Mouse (Mus musculus) mesoderm, embryonic 11.5 days (tissue): ENCODE results near the gene Fam160b1.

ENCODE experiments used
- DNase-seq: peaks from one replicate; pipeline ENCODE4 v3.0.0-alpha.2; 2012; ENCODE audit warnings: low read depth, low spot score

Fam160b1 gene

DNA sequence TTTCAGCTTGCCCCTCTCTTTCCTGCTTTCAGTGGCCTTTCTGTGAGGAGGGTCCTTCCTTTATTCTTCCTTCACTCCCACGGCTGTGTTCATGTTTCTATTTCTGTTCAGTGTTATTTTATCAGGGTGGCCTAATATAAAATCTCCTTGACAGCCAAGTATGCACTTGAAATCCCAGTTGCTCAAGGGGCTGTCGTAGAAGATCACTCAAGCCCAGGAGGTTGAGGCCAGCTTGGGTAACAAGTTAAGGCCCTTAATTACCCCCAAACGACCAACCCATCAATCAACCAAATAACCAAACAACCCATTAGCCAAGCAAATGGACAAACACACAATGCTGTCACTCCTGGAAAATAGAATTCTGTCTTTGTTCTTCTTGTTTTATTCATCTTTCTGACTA lies 62.9 kb downstream of the Fam160b1 start:
- no peak for DNase-seq

DNA sequence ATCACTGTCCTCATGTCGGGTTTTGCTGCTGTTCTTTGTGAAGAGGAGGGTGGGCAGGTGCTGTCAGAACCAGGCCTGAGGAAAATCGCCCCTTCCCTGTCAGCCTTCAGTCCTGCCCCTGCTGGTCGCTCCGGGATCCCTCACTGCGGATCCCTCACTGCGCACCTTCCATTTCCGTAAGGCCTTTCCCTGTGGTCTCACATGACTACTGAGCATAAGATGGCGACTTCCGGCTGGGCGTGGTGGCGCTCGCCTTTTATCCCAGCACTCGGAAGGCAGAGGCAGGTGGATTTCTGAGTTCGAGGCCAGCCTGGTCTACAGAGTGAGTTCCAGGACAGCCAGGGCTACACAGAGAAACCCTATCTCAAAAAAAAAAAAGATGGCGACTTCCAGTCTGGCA lies 64.8 kb downstream of the Fam160b1 start:
- DNase-seq: no peak

DNA sequence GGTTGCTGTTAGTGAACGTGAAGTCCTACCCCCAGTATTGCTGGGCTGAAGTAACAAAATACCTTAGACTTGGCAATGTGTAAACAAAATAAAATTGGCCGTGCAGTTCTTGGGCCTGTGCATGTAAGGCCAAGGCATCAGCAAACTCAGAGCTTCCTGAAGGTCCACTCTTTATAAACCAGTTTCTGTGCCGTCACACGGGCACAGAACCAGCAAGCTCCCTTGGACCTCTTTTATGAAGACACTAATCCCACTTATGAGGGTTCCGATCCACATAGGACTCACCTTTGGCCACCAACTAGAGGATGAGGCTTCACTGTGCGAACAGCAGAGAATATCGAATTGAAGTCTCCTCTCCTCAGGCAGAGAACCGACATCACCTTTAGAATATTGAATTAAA lies 66.4 kb downstream of the Fam160b1 start:
- DNase-seq: no peak

DNA sequence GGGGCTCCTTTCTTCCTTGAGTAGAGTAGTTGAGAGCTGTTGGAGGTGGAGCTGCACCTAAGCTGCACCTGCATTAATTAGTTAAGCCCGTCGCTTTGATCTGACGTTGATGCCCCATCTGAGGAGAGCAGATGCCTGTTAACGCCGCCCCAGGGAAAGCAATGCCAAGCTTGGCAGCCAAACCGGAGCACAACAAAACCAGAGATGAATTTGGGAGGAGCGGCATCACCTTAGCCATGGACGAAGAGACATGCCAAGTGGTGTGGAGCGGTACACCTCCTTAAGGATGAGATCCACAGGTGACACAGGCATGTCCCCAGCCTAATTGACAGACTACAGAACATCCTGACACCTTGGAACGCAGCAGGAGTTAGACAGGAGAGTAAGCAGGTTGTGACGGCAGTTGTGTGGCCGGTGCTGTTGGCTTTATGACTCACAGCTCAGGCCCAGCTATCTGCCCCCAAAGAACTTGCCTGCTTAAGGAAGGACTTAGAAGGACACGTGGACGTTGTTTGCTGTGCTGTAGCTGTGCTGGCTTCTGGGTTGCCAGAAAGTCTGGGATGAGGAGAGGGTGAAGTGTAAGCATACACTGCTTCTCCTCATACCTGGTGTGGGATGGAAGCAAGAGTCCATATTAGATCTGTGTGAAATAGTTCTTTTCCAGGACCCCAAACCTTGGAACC lies 67.4 kb downstream of the Fam160b1 start:
- no peak for DNase-seq

DNA sequence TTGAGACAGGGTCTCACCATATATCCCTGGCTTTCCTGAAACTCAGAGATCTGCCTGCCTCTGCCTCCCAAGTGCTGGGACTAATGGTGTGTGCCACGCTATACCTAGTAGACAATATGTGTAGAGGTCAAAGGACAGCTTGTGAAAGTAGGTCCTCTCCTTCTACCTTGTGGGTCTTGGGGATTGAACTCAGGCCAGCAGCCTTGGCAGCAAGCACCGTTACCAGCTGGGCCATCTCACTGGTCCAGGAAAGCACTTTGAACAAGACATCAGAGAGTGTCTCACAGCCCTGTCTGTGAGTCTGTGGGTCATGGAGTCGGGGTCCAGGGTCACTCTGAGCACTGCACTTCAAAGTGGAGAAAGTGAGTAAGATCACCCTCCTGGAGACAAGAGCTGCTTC lies 68.2 kb downstream of the Fam160b1 start:
- DNase-seq: no peak

DNA sequence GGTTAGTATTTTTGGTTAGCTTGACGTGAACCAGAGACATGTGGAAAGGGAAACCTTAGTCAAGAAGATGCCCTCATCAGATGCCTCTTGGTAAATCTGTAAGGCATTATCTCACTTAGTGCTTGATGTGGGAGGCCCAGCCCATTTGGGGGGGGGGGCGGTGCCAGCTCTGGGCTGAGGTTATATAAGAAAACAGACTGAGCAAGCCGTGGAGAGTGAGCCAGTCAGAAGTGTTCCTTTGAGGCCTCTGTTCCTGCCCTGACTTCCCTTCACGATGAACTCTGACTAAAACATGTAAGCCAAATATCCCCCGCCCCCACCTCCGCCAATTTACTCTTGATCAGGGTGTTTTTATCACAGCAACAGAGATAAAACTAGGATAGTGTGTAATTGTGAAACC lies 69.4 kb downstream of the Fam160b1 start:
- DNase-seq: no peak

DNA sequence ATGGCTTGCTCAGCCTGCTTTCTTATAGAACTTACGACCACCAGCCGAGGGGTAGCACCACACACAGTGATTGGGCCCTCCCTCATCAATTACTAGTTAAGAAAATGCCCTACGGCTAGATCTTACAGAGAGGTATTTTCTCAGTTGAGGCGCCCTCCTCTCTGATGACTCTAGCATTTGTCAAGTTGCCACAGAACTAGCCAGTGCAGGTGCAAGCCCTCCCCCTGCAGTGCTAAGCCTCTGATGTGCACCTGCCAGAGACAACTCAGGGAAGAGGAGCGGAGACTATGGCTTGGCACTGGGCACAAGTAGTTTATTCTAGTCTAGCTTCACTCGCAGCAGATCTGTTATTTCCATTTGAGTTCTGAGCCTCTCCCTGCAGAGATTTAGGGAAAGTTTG lies 71.0 kb downstream of the Fam160b1 start:
- no peak for DNase-seq

DNA sequence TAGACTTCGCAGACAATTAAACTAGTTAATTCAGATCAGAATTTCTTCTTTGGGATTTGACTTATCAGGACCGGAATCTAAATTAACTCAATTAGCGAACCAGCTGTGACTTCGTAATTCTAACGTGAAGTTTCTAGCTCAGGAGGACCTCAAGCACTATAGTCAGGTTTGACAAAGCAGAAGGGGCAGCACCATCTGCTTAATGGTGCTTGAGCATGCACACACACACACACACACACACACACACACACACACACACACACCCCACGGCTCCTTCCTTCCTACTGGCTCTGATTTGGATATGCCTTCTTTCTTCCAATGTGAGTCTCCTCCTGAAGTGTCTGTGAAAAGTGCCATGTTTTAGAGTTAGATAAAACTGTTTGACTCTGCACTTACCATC lies 73.5 kb downstream of the Fam160b1 start:
- DNase-seq: no peak

DNA sequence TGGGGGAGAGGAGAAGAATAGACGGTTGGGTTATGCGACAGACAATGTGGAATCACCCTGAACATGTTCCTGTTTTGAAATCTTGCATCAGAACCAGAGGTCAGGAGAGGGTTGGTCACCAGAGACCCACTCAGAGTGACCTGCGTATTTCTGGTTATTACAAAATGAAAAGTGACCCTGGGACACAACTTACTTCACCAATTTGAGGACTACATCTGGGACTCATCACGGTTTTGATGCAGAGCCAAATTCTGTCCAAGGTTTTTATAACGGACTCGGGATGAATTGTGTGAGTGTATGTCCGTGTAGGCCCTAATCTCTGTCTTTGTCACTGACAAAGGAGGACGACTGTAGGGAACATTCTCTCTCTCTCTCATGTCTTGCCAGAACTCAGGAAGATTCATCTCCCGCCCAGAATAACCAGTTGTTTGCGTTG lies 76.1 kb downstream of the Fam160b1 start:
- DNase-seq: no peak

DNA sequence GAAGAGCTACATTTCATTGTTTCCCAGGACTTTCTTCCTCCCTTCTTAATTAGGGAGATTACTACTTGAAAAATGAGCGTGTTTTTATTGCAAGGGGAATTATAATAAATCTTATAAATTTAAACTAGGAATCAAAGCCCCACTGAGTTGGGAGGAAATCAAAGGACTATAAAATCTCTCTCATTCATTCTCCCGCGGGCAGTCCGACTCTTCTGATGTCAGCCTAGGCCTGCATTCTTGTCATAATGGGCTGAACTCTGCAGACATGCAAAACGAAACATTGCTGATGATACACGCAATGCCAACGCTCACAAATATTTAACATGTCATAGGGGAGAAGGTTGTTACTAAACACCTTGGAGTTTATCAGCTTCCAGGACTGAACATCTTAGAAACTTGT lies 76.6 kb downstream of the Fam160b1 start:
- no peak for DNase-seq
